Mouse (Mus musculus) ES-E14 (cell line): ENCODE results near the gene Zfhx3. TPM values are rescaled to one million over a fixed set of nuclear protein-coding genes. Genes with fewer than 3 reads are reported as not detected.

Experiments
- DNase-seq: peaks from one replicate; pipeline ENCODE4 v3.0.0-alpha.2; 2013; ENCODE audit warnings: low read depth, low spot score
- H3K27ac ChIP-seq: 2 replicates; pipeline ENCODE4 v1.5.1; 2012; ENCODE audit warnings: low read depth, mild to moderate bottlenecking, low read length, moderate library complexity, mixed read lengths; ENCODE audit not compliant: poor library complexity, insufficient read depth, severe bottlenecking
- H3K36me3 ChIP-seq: 2 replicates; pipeline ENCODE4 v1.6.1; 2012; ENCODE audit warnings: mild to moderate bottlenecking, low read length, moderate library complexity, mixed read lengths; ENCODE audit not compliant: control insufficient read depth, poor library complexity, insufficient read depth, severe bottlenecking
- H3K4me1 ChIP-seq, 2 experiments: fragments of 150-350 bp in 1 of 2; sonication (generic) in 1 of 2; 2 replicates each; pipeline ENCODE4 v1.6.1; 2012; ENCODE audit warnings: low read length in 2 of 2, mild to moderate bottlenecking in 1 of 2, mixed read lengths in 1 of 2; ENCODE audit not compliant: control insufficient read depth in 2 of 2, insufficient read depth in 2 of 2, poor library complexity in 1 of 2
- H3K4me3 ChIP-seq, 2 experiments: fragments of 150-350 bp in 1 of 2; sonication (generic) in 1 of 2; 2 replicates each; pipeline ENCODE4 v1.5.1; 2012; ENCODE audit warnings: low read length in 2 of 2, low read depth in 1 of 2, mild to moderate bottlenecking in 1 of 2, mixed read lengths in 1 of 2; ENCODE audit not compliant: insufficient read depth in 1 of 2, poor library complexity in 1 of 2, severe bottlenecking in 1 of 2
- H3K9ac ChIP-seq: 2 replicates; pipeline ENCODE4 v1.6.1; 2012; ENCODE audit warnings: low read depth, mild to moderate bottlenecking, low read length, mixed read lengths; ENCODE audit not compliant: poor library complexity, insufficient read depth, severe bottlenecking
- H3K9me3 ChIP-seq: fragments of 150-350 bp; sonication (generic); 2 replicates; pipeline ENCODE4 v1.6.1; 2012; ENCODE audit warnings: low read depth, mild to moderate bottlenecking, low read length; ENCODE audit not compliant: control insufficient read depth, insufficient read depth
- CHD2 ChIP-seq: IDR thresholded peaks from 2 replicates; pipeline ENCODE4 v1.6.1; 2014; ENCODE audit warnings: mild to moderate bottlenecking, low read depth, low read length, inconsistent platforms
- HCFC1 ChIP-seq: IDR thresholded peaks from 2 replicates; pipeline ENCODE4 v1.6.1; 2012; ENCODE audit warnings: low read length, inconsistent platforms, borderline replicate concordance; ENCODE audit not compliant: insufficient read depth
- MAFK ChIP-seq: IDR thresholded peaks from 2 replicates; pipeline ENCODE4 v1.6.1; 2014; ENCODE audit warnings: mild to moderate bottlenecking, low read depth, low read length, inconsistent platforms; ENCODE audit not compliant: insufficient read depth
- ZC3H11A ChIP-seq: IDR thresholded peaks from 2 replicates; pipeline ENCODE4 v1.6.1; 2012; ENCODE audit warnings: low read depth, mild to moderate bottlenecking, inconsistent platforms, low read length, borderline replicate concordance
- ZNF384 ChIP-seq: IDR thresholded peaks from 2 replicates; pipeline ENCODE4 v1.6.1; 2012; ENCODE audit warnings: low read depth, low read length, inconsistent platforms
- in situ Hi-C, 2 experiments: fragments of 600-800 bp; cut with MboI; formaldehyde crosslinking; loops; one replicate each; pipeline ENCODE4 v1.15.1; 2025; ENCODE audit warnings: low sequenced_read_pairs in 2 of 2, inconsistent platforms in 1 of 2; ENCODE audit not compliant: unreplicated experiment in 2 of 2
- total RNA-seq: library from RNA; depleted of rRNA; stranded (reverse); fragments of 300-350 nt; gene quantifications from 2 replicates; pipeline ENCODE4 v1.2.3, GENCODE M21; 2012

Zfhx3 gene
- total RNA-seq, 1 experiment: 8.8 TPM

DNA sequence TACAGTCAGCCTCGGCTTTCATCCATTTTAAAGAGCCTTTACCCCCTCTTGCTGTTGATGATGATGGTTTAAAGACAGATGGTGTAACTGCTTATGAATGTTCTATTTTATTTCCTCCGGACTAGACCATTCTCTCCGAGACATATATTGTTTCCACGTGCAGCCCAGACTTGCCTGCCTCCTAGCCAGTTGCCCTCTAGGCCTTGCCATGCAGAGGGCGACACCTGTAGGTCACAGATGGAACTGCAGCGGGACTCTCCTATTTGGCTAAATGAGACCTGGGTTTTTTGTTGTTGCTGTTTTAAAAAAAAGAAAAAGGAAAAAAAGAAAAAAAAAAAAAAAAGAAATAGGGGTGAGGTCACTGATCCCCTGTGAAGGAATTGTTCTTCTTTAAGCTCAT, 969.1 kb downstream of the Zfhx3 start:
- H3K4me3 ChIP-seq: no peak overlapping the region
- TF ChIP-seq CHD2 (no peak), ZC3H11A (0 out of 2 replicates have a peak, but pooled peaks have one; percentile 7), MAFK (no peak), ZNF384 (peak; percentile 61; the same call in 1 of the 2 replicates), HCFC1 (no peak)
- H3K27ac ChIP-seq: no peak overlapping the region
- H3K36me3 ChIP-seq: 0 out of 2 replicates have a peak, but pooled peaks cover 4% of the 10 kb centered on the region
- in situ Hi-C loops: no loop called here
- peaks cover 0 to 4% of the 10 kb centered on the region in 2 experiments; a peak in 1 of 4 replicates for H3K4me1 ChIP-seq
- no peaks in the 10 kb centered on the region for H3K9me3 ChIP-seq
- H3K9ac ChIP-seq: no peak overlapping the region
- DNase-seq: peak; percentile 71

DNA sequence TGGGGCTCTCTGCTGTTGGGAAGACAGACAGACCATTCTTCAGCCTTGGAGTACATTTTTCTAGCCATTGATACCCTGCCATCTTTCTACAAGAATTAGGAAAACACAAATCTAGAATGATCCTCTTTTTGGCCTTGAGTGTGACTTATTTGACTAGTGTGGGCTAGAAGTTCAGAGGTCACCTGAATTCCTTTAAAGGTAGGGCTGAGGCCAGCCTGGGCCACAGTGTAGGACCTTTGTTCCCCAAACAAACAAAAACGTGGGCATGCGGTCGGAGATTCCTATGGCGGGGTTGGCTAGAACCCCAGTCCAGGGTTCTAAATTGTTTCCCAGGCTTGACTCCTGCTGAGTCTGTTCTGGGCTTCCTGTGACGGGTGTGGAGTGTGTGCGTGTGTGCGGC, 970.6 kb downstream of the Zfhx3 start:
- Histone ChIP-seq H3K4me3 (no peak overlapping the region), H3K9ac (no peak overlapping the region), H3K27ac (no peak overlapping the region), H3K36me3 (peaks cover 2% of the 10 kb centered on the region; the same call in 1 of the 2 replicates), H3K9me3 (no peaks in the 10 kb centered on the region), H3K4me1 (peaks cover 0 to 1% of the 10 kb centered on the region in 2 experiments; a peak in 1 of 4 replicates)
- in situ Hi-C loops: no loop called here
- TF ChIP-seq HCFC1 (no peak), CHD2 (no peak)
- DNase-seq: no peak

DNA sequence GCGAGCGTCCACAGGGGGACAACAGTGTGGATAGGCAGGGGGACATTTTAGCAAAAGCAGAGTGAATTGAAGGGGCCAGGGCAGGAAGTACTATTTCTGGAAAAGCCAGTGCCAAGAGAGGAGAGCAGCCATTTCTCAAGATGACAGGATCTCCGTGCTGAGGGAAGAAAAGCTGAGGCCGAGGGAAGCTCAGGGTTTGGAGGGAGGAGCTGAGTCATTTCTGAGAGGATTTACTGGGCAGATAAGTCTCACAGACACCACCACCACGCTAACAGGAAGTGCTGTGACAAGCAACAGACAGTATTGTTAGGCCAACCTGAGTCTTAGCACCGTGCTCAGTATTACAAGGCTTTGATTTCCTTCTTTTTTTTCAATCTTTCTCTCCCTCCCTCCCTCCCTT, 973.0 kb downstream of the Zfhx3 start:
- no peak overlapping the region for H3K27ac ChIP-seq
- in situ Hi-C loops: no loop called here

DNA sequence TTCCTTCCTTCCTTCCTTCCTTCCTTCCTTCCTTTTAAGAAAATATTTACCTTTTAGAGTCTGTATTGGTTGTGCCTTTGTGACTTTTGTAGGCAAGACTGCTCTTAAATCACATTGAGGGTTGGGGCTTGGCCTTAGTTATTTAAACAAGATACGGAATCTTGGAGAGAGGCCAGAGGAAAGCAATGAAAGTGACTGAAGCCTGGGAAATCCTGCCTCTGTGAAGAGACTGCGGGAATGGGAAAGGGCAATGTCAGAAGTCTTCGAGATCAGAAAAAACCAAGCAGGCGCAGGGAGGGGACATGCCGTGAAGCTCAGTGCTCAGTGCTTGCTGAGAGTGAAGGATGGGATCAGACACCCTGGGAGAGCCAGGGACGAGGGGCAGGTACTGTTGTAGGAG, 973.4 kb downstream of the Zfhx3 start:
- Histone ChIP-seq H3K4me3 (no peak overlapping the region), H3K27ac (no peak overlapping the region), H3K4me1 (no peaks in the 10 kb centered on the region; a peak in 1 of 4 replicates), H3K9me3 (no peaks in the 10 kb centered on the region), H3K9ac (no peak overlapping the region), H3K36me3 (peaks cover 2% of the 10 kb centered on the region; the same call in 1 of the 2 replicates)
- in situ Hi-C loops: no loop called here
- TF ChIP-seq HCFC1 (no peak), ZNF384 (no peak), CHD2 (no peak), ZC3H11A (no peak), MAFK (no peak)
- DNase-seq: no peak

More for the DNA sequence above, 973.0 kb downstream of the Zfhx3 start:
- no peak for DNase-seq
- Histone ChIP-seq H3K36me3 (peaks cover 2% of the 10 kb centered on the region; the same call in 1 of the 2 replicates), H3K9ac (no peak overlapping the region), H3K4me3 (no peak overlapping the region), H3K9me3 (no peaks in the 10 kb centered on the region), H3K4me1 (no peaks in the 10 kb centered on the region; a peak in 1 of 4 replicates)
- no peak for TF ChIP-seq HCFC1
- no peak for TF ChIP-seq MAFK
- TF ChIP-seq ZNF384: no peak
- no peak for TF ChIP-seq CHD2
- no peak for TF ChIP-seq ZC3H11A

DNA sequence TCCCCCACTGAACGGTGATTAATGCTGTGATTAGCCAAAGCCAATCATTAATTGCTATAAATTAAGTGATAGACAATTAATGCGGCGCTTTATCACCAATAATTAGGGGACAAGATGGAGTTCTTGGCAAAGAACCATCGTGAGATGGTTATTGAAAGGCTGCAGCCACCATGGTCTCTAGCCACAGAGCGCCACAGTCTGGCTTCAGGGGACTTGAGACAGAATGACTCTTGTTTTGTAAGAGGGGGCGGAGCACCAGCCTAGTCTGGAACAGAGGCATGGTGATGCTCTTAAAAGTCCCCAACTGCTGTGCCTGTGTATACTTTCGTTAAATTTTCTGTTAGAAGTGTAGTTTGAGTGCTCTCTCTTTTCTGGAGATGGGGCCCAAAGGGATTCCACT, 977.7 kb downstream of the Zfhx3 start:
- Histone ChIP-seq H3K27ac (no peak overlapping the region), H3K4me1 (no peaks in the 10 kb centered on the region), H3K4me3 (no peak overlapping the region), H3K9me3 (no peaks in the 10 kb centered on the region), H3K9ac (no peak overlapping the region), H3K36me3 (peaks cover 2% of the 10 kb centered on the region; the same call in 1 of the 2 replicates)
- DNase-seq: no peak
- in situ Hi-C loops: no loop called here
- TF ChIP-seq ZC3H11A (no peak), HCFC1 (no peak), CHD2 (no peak), MAFK (no peak), ZNF384 (no peak)
